Mouse (Mus musculus): ENCODE measurements around the gene Jhy. TPM values are rescaled to one million over a fixed set of nuclear protein-coding genes. Genes with fewer than 3 reads are reported as not detected.
A peak's percentile ranks its signal among the peaks of the same experiment; 100 is the strongest.

Jhy gene
- polyA plus RNA-seq (2015; fragmentation: Nextera tagmentation; extraction: Ambion mirVana) = 0.75 and 1.3 TPM in 2 replicates

- H3K9me3 ChIP-seq (ENCODE audit: control insufficient read depth, low read length) = no peaks in the 10 kb centered on the region
- no peak for ATAC-seq (ENCODE audit: low read depth)
- H3K4me3 ChIP-seq (ENCODE audit: low read length) = peak within 1 kb of the TSS; percentile 38
- no peak within 1 kb of the TSS for H3K9ac ChIP-seq (ENCODE audit: low read length)
- peaks cover 21% of the 10 kb centered on the region for H3K27me3 ChIP-seq (ENCODE audit: control insufficient read depth, insufficient read depth, low read depth, low read length)
- peaks cover 6% of the 10 kb centered on the region for H3K4me1 ChIP-seq (replicated peaks; ENCODE audit: control insufficient read depth, insufficient read depth, low read length)
- no peaks in the 10 kb centered on the region for H3K36me3 ChIP-seq (ENCODE audit: control insufficient read depth, insufficient read depth, low read length)
- H3K27ac ChIP-seq (ENCODE audit: low read length) = no peak within 1 kb of the TSS
- 2% methylated on average over 45 of the region's 51 CpGs for WGBS
- H3K4me2 ChIP-seq (ENCODE audit: low read depth, low read length) = peak within 1 kb of the TSS; percentile 53
Measured at GRCm38 (mm10) chr9:40963586-40964417, at the start of gene Jhy. Gene Jhy, minus strand, starts transcription at chr9:40964118.

- no peak overlapping the region for H3K4me3 ChIP-seq (ENCODE audit: low read length)
- no peaks in the 10 kb centered on the region for H3K36me3 ChIP-seq (ENCODE audit: control insufficient read depth, insufficient read depth, low read length)
- no peak overlapping the region for H3K4me2 ChIP-seq (ENCODE audit: low read depth, low read length)
- no peak overlapping the region for H3K9ac ChIP-seq (ENCODE audit: low read length)
- ATAC-seq (ENCODE audit: low read depth) = no peak
- H3K9me3 ChIP-seq (ENCODE audit: control insufficient read depth, low read length) = no peaks in the 10 kb centered on the region
- H3K27me3 ChIP-seq (ENCODE audit: control insufficient read depth, insufficient read depth, low read depth, low read length) = no peaks in the 10 kb centered on the region
- WGBS = 90% methylated on average over 5 of the region's 5 CpGs
- no peak overlapping the region for H3K27ac ChIP-seq (ENCODE audit: low read length)
- no peaks in the 10 kb centered on the region for H3K4me1 ChIP-seq (replicated peaks; ENCODE audit: control insufficient read depth, insufficient read depth, low read length)
Measured at GRCm38 (mm10) chr9:41012456-41012855, 48.5 kb upstream of the Jhy start.

GRCm38 (mm10) chr9:41011512-41012436, 47.9 kb upstream of the Jhy start:
- H3K4me2 ChIP-seq (ENCODE audit: low read depth, low read length) = no peak overlapping the region

DNA sequence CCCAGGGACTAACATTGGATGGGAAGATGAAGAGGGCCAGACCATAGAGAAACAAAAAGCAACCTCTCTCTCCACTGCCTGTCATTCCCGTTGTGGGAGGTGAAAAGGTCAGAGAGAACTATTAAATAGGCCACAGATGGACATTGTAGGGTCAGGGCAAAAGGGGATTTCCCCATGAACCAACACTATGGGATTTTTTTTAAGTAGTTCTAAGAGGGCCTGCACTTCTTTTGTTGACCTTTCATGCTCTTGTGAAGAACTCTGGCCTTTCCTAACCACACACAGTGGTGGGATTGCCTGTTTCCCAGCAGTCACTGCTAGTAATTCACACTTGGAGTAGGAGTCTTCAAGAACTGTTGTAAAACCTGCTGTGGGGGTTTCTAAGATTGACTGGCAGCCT, 43.9 kb upstream of the Jhy start:
- no peak for ATAC-seq (ENCODE audit: low read depth)
- no peak overlapping the region for H3K4me3 ChIP-seq (ENCODE audit: low read length)
- no peaks in the 10 kb centered on the region for H3K4me1 ChIP-seq (replicated peaks; ENCODE audit: control insufficient read depth, insufficient read depth, low read length)
- no peak overlapping the region for H3K27ac ChIP-seq (ENCODE audit: low read length)
- no peaks in the 10 kb centered on the region for H3K9me3 ChIP-seq (ENCODE audit: control insufficient read depth, low read length)
- no peaks in the 10 kb centered on the region for H3K27me3 ChIP-seq (ENCODE audit: control insufficient read depth, insufficient read depth, low read depth, low read length)
- no peaks in the 10 kb centered on the region for H3K36me3 ChIP-seq (ENCODE audit: control insufficient read depth, insufficient read depth, low read length)
- 29% methylated on average over 1 of the region's 1 CpGs for WGBS
- no peak overlapping the region for H3K4me2 ChIP-seq (ENCODE audit: low read depth, low read length)
- no peak overlapping the region for H3K9ac ChIP-seq (ENCODE audit: low read length)

More at GRCm38 (mm10) chr9:41011512-41012436, 47.9 kb upstream of the Jhy start:
- Histone ChIP-seq H3K9me3 (ENCODE audit: control insufficient read depth, low read length) (no peaks in the 10 kb centered on the region), H3K36me3 (ENCODE audit: control insufficient read depth, insufficient read depth, low read length) (no peaks in the 10 kb centered on the region), H3K9ac (ENCODE audit: low read length) (no peak overlapping the region), H3K27me3 (ENCODE audit: control insufficient read depth, insufficient read depth, low read depth, low read length) (no peaks in the 10 kb centered on the region), H3K4me3 (ENCODE audit: low read length) (no peak overlapping the region), H3K4me1 (replicated peaks; ENCODE audit: control insufficient read depth, insufficient read depth, low read length) (no peaks in the 10 kb centered on the region), H3K27ac (ENCODE audit: low read length) (no peak overlapping the region)
- WGBS = 75% methylated on average over 13 of the region's 13 CpGs
- no peak for ATAC-seq (ENCODE audit: low read depth)

- WGBS = 25% methylated on average over 4 of the region's 4 CpGs
- H3K36me3 ChIP-seq (ENCODE audit: control insufficient read depth, insufficient read depth, low read length) = no peaks in the 10 kb centered on the region
- no peak for ATAC-seq (ENCODE audit: low read depth)
- no peaks in the 10 kb centered on the region for H3K27me3 ChIP-seq (ENCODE audit: control insufficient read depth, insufficient read depth, low read depth, low read length)
- no peak within 1 kb of the TSS for H3K9ac ChIP-seq (ENCODE audit: low read length)
- H3K9me3 ChIP-seq (ENCODE audit: control insufficient read depth, low read length) = no peaks in the 10 kb centered on the region
- H3K4me3 ChIP-seq (ENCODE audit: low read length) = no peak within 1 kb of the TSS
- H3K27ac ChIP-seq (ENCODE audit: low read length) = no peak within 1 kb of the TSS
- H3K4me1 ChIP-seq (replicated peaks; ENCODE audit: control insufficient read depth, insufficient read depth, low read length) = no peaks in the 10 kb centered on the region
- no peak within 1 kb of the TSS for H3K4me2 ChIP-seq (ENCODE audit: low read depth, low read length)
Measured at GRCm38 (mm10) chr9:41004415-41004814, 40.5 kb upstream of the Jhy start, which contains the start of gene Crtam. Gene Crtam, minus strand, starts transcription at chr9:41004628.

GRCm38 (mm10) chr9:40997116-40997779, 33.3 kb upstream of the Jhy start:
- Histone ChIP-seq H3K27ac (ENCODE audit: low read length) (no peak overlapping the region), H3K27me3 (ENCODE audit: control insufficient read depth, insufficient read depth, low read depth, low read length) (no peaks in the 10 kb centered on the region), H3K9ac (ENCODE audit: low read length) (no peak overlapping the region), H3K36me3 (ENCODE audit: control insufficient read depth, insufficient read depth, low read length) (no peaks in the 10 kb centered on the region), H3K4me1 (replicated peaks; ENCODE audit: control insufficient read depth, insufficient read depth, low read length) (no peaks in the 10 kb centered on the region), H3K4me3 (ENCODE audit: low read length) (no peak overlapping the region), H3K9me3 (ENCODE audit: control insufficient read depth, low read length) (no peaks in the 10 kb centered on the region), H3K4me2 (ENCODE audit: low read depth, low read length) (no peak overlapping the region)
- ATAC-seq (ENCODE audit: low read depth) = no peak
- WGBS = 73% methylated on average over 7 of the region's 7 CpGs

DNA sequence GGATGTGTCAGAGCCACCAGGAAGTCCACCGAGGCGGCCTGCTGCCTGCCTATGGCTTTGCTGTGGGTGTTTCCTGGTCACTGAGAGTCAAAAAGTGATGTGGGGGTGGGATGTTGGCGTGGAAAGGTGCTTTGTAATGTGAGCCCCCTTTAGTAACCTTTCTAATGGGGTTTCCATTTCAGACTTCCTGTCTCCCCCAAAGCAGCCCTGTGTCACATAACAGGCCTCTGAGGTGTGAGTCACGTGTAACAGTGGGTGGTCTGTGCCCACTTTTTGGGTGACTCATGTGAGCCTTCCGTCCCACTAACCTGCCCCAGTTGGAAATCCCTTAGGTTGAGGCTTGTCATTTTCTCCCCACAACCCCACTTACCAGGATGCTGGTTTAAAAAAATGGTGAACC, 30.2 kb upstream of the Jhy start:
- no peaks in the 10 kb centered on the region for H3K36me3 ChIP-seq (ENCODE audit: control insufficient read depth, insufficient read depth, low read length)
- ATAC-seq (ENCODE audit: low read depth) = no peak
- no peak overlapping the region for H3K4me2 ChIP-seq (ENCODE audit: low read depth, low read length)
- H3K27me3 ChIP-seq (ENCODE audit: control insufficient read depth, insufficient read depth, low read depth, low read length) = no peaks in the 10 kb centered on the region
- WGBS = 68% methylated on average over 5 of the region's 5 CpGs
- no peak overlapping the region for H3K27ac ChIP-seq (ENCODE audit: low read length)
- H3K9me3 ChIP-seq (ENCODE audit: control insufficient read depth, low read length) = no peaks in the 10 kb centered on the region
- no peak overlapping the region for H3K9ac ChIP-seq (ENCODE audit: low read length)
- H3K4me1 ChIP-seq (replicated peaks; ENCODE audit: control insufficient read depth, insufficient read depth, low read length) = no peaks in the 10 kb centered on the region
- no peak overlapping the region for H3K4me3 ChIP-seq (ENCODE audit: low read length)

- Histone ChIP-seq H3K27me3 (ENCODE audit: control insufficient read depth, insufficient read depth, low read depth, low read length) (no peaks in the 10 kb centered on the region; the same call in 1 of the 2 replicates), H3K4me1 (replicated peaks; ENCODE audit: control insufficient read depth, insufficient read depth, low read length) (no peaks in the 10 kb centered on the region), H3K4me3 (ENCODE audit: low read length) (no peak overlapping the region), H3K4me2 (ENCODE audit: low read depth, low read length) (no peak overlapping the region), H3K27ac (ENCODE audit: low read length) (no peak overlapping the region), H3K9ac (ENCODE audit: low read length) (no peak overlapping the region), H3K9me3 (ENCODE audit: control insufficient read depth, low read length) (no peaks in the 10 kb centered on the region), H3K36me3 (ENCODE audit: control insufficient read depth, insufficient read depth, low read length) (no peaks in the 10 kb centered on the region)
- WGBS = 83% methylated on average over 6 of the region's 6 CpGs
- ATAC-seq (ENCODE audit: low read depth) = no peak
Measured at GRCm38 (mm10) chr9:40991511-40991910, 27.6 kb upstream of the Jhy start.

Data from lung, embryonic 16.5 days (tissue).